Mouse (Mus musculus) lung, postnatal 25 days (tissue): ENCODE data around the gene Olfr521.
"Not testable (repeated sequence)": the region's sequence is repeated elsewhere in the genome, so short reads cannot be mapped to it uniquely, and the experiment has no call there.

ENCODE experiments used
- DNase-seq: peaks from one replicate; pipeline ENCODE4 v3.0.0; 2022; ENCODE audit warnings: low spot score

The Olfr521 gene

GRCm38 (mm10) chr7:99763207-99763606 lies at the start of gene Olfr521:
Gene Olfr521 (plus strand): TSS chr7:99763507.
- DNase-seq, result no peak

GRCm38 (mm10) chr7:99716536-99716935 lies 46.8 kb upstream of the Olfr521 start:
- no peak for DNase-seq

- no peak for DNase-seq
These were observed 33.3 kb upstream of the Olfr521 start, which contains the start of gene Olfr520 for GRCm38 (mm10) chr7:99729973-99730372. Gene Olfr520 (plus strand): TSS chr7:99730273.

GRCm38 (mm10) chr7:99734612-99735011 lies 28.7 kb upstream of the Olfr521 start:
- no peak for DNase-seq

- not testable (repeated sequence) for DNase-seq
These were observed 27.8 kb upstream of the Olfr521 start for GRCm38 (mm10) chr7:99735491-99735890.

GRCm38 (mm10) chr7:99739276-99739675 lies 24.0 kb upstream of the Olfr521 start:
- DNase-seq, result no peak

- peak; percentile 10 for DNase-seq
These were observed 18.1 kb downstream of the Olfr521 start for GRCm38 (mm10) chr7:99781385-99781784.

GRCm38 (mm10) chr7:99781916-99782315 lies 18.6 kb downstream of the Olfr521 start:
- peak; percentile 34 for DNase-seq

- no peak for DNase-seq
These were observed 20.1 kb downstream of the Olfr521 start for GRCm38 (mm10) chr7:99783421-99783820.

GRCm38 (mm10) chr7:99785553-99785952 lies 22.2 kb downstream of the Olfr521 start:
- no peak for DNase-seq

- no peak for DNase-seq
These were observed 23.5 kb downstream of the Olfr521 start for GRCm38 (mm10) chr7:99786774-99787173.

GRCm38 (mm10) chr7:99787935-99788334 lies 24.6 kb downstream of the Olfr521 start:
- no peak for DNase-seq

GRCm38 (mm10) chr7:99788563-99788962 lies 25.3 kb downstream of the Olfr521 start:
- DNase-seq, result peak; percentile 14

GRCm38 (mm10) chr7:99790816-99791215 lies 27.5 kb downstream of the Olfr521 start:
- no peak for DNase-seq

- DNase-seq, result no peak
These were observed 30.8 kb downstream of the Olfr521 start for GRCm38 (mm10) chr7:99794096-99794495.

GRCm38 (mm10) chr7:99795192-99795981 lies 32.1 kb downstream of the Olfr521 start:
- DNase-seq, result peak; percentile 9

- no peak for DNase-seq
These were observed 33.2 kb downstream of the Olfr521 start for GRCm38 (mm10) chr7:99796471-99796870.

- DNase-seq, result no peak
These were observed 34.0 kb downstream of the Olfr521 start for GRCm38 (mm10) chr7:99797261-99797660.

GRCm38 (mm10) chr7:99797911-99798647 lies 34.8 kb downstream of the Olfr521 start:
- DNase-seq, result peak; percentile 71

GRCm38 (mm10) chr7:99799118-99799517 lies 35.8 kb downstream of the Olfr521 start:
- DNase-seq, result no peak

- no peak for DNase-seq
These were observed 40.2 kb downstream of the Olfr521 start for GRCm38 (mm10) chr7:99803535-99803934.

- not testable (repeated sequence) for DNase-seq
These were observed 40.7 kb downstream of the Olfr521 start for GRCm38 (mm10) chr7:99804033-99804432.

- no peak for DNase-seq
These were observed 42.0 kb downstream of the Olfr521 start for GRCm38 (mm10) chr7:99805340-99805739.
